Mouse (Mus musculus): Measurements from ENCODE around the gene Pofut2. TPM values are rescaled to one million over a fixed set of nuclear protein-coding genes. Genes with fewer than 3 reads are reported as not detected.

The Pofut2 gene
- polyA plus RNA-seq, 1 experiment from 2014 or later, result 139 TPM

DNA sequence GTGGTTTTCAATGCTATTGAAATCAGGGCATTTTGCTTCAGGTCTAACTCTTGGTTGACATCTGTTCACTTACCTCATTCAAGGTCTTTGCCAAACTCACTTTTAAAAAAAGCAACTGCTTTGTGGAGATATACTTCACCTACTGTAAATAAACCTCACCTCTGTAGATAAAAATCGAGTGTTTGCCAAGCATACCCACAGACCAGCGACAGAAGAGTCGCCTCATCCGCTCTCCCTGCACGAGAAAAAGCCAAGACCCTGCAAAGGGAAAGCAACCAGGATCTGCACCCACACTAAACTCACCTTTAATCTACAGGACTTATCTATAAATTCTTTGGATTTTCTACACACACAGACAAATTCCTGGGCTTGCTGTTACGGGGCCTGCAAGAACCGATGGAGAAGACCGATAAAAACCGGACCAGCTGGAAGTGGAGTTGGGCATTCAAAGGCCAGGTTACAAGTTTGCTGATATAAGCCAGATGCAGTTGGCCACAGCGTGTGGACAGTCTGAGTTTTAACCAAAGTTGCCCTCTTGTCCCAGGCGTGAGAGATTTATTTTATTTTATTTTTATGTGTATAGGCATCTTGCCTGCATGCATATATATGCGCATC lies 39.5 kb upstream of the Pofut2 start:
- peaks cover 47% of the 10 kb centered on the region for H3K4me1 ChIP-seq
- no peak for ATAC-seq (ENCODE audit: borderline replicate concordance, extremely low read depth, low FRiP score, low TSS enrichment)
- no peak overlapping the region for H3K4me3 ChIP-seq
- H3K9ac ChIP-seq, result no peak overlapping the region
- 57% methylated on average over 12 of the region's 12 CpGs for WGBS
- peaks cover 14% of the 10 kb centered on the region; the same call in 1 of the 2 replicates for H3K27me3 ChIP-seq
- H3K4me2 ChIP-seq, result no peak overlapping the region
- peak overlapping the region; percentile 86 for H3K27ac ChIP-seq
- no peaks in the 10 kb centered on the region for H3K9me3 ChIP-seq
- H3K36me3 ChIP-seq, result no peaks in the 10 kb centered on the region

- peak overlapping the region; percentile 86 for H3K27ac ChIP-seq
- H3K36me3 ChIP-seq, result no peaks in the 10 kb centered on the region
- no peaks in the 10 kb centered on the region for H3K9me3 ChIP-seq
- WGBS, result 1% methylated on average over 11 of the region's 11 CpGs
- H3K4me2 ChIP-seq, result no peak overlapping the region
- peaks cover 14% of the 10 kb centered on the region; the same call in 1 of the 2 replicates for H3K27me3 ChIP-seq
- no peak overlapping the region for H3K9ac ChIP-seq
- no peak overlapping the region for H3K4me3 ChIP-seq
- ATAC-seq (ENCODE audit: borderline replicate concordance, extremely low read depth, low FRiP score, low TSS enrichment), result peak; percentile 74; the same call in 1 of the 2 replicates
- peaks cover 41% of the 10 kb centered on the region for H3K4me1 ChIP-seq
These were observed 37.9 kb upstream of the Pofut2 start for GRCm38 (mm10) chr10:77221108-77221507.

DNA sequence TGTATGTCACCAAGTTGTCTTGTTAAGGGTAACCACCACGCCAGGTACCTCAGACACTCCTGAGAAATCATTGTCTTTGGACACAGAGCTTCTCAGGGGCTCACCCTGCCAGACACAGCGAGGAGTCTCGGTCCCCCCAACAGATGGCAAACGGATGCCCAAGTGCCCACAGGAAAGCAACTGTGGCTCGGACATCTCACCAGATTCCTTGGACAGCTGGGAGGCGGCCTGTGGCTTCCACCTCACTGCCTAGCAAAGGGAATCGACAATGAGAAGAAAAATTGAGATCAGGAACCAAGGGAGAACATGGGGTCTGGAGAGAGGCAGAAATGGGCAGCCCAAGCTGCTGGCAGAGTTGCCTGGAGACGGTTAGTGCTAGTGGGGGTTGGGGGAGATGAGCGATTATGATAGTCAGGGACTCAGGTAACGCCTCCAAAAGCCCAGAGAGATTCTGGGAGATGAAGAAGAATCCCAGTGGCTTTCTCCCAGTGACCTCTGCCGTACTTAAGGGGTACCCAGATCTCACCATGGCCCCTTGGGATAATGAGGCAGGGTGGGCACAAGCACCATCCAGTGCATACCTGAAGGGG lies 36.0 kb upstream of the Pofut2 start:
- WGBS, result 78% methylated on average over 11 of the region's 11 CpGs
- no peak overlapping the region for H3K4me3 ChIP-seq
- H3K4me2 ChIP-seq, result no peak overlapping the region
- no peaks in the 10 kb centered on the region for H3K9me3 ChIP-seq
- H3K27ac ChIP-seq, result 0 out of 2 replicates have a peak overlapping the region, but pooled peaks have one; percentile 2
- peaks cover 37% of the 10 kb centered on the region for H3K4me1 ChIP-seq
- no peak for ATAC-seq (ENCODE audit: borderline replicate concordance, extremely low read depth, low FRiP score, low TSS enrichment)
- H3K9ac ChIP-seq, result no peak overlapping the region
- H3K36me3 ChIP-seq, result no peaks in the 10 kb centered on the region
- peaks cover 14% of the 10 kb centered on the region; the same call in 1 of the 2 replicates for H3K27me3 ChIP-seq

- no peaks in the 10 kb centered on the region for H3K36me3 ChIP-seq
- H3K4me3 ChIP-seq, result no peak overlapping the region
- no peak overlapping the region for H3K9ac ChIP-seq
- WGBS, result 84% methylated on average over 4 of the region's 4 CpGs
- no peak for ATAC-seq (ENCODE audit: borderline replicate concordance, extremely low read depth, low FRiP score, low TSS enrichment)
- H3K27ac ChIP-seq, result no peak overlapping the region
- peaks cover 14% of the 10 kb centered on the region; the same call in 1 of the 2 replicates for H3K27me3 ChIP-seq
- H3K4me1 ChIP-seq, result peaks cover 40% of the 10 kb centered on the region
- no peak overlapping the region for H3K4me2 ChIP-seq
- no peaks in the 10 kb centered on the region for H3K9me3 ChIP-seq
These were observed 34.6 kb upstream of the Pofut2 start for GRCm38 (mm10) chr10:77224390-77224789.

DNA sequence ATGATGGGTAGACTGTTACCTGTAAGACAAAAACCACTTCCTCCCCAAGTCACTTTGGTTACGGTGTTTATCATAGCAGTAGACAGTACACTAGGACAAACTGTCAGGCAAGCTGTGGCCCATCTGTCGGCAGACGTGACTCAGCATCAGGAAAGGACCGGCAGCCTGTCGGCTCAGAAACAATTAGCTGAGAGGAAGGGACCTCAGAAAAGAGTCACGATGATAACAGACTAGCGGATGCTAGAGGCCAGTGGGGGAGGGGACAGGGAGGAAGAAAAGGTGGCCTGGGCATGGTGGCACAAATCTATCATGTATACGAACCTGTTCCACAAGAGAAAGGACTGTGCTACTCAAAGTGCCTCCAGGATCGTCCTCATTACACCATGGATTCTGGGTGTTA lies 33.6 kb upstream of the Pofut2 start:
- Histone ChIP-seq H3K27me3 (peaks cover 11% of the 10 kb centered on the region; the same call in 1 of the 2 replicates), H3K4me2 (no peak overlapping the region), H3K27ac (peak overlapping the region; percentile 76), H3K36me3 (no peaks in the 10 kb centered on the region), H3K4me3 (no peak overlapping the region), H3K4me1 (peaks cover 44% of the 10 kb centered on the region), H3K9me3 (no peaks in the 10 kb centered on the region), H3K9ac (no peak overlapping the region)
- no peak for ATAC-seq (ENCODE audit: borderline replicate concordance, extremely low read depth, low FRiP score, low TSS enrichment)
- WGBS, result 26% methylated on average over 9 of the region's 9 CpGs

- Histone ChIP-seq H3K9ac (no peak overlapping the region), H3K4me3 (no peak overlapping the region), H3K4me1 (peaks cover 42% of the 10 kb centered on the region), H3K9me3 (no peaks in the 10 kb centered on the region), H3K27ac (peak overlapping the region; percentile 76), H3K27me3 (peaks cover 11% of the 10 kb centered on the region; the same call in 1 of the 2 replicates), H3K4me2 (no peak overlapping the region), H3K36me3 (no peaks in the 10 kb centered on the region)
- no peak for ATAC-seq (ENCODE audit: borderline replicate concordance, extremely low read depth, low FRiP score, low TSS enrichment)
- WGBS, result 81% methylated on average over 8 of the region's 8 CpGs
These were observed 32.9 kb upstream of the Pofut2 start for GRCm38 (mm10) chr10:77225995-77226688.

GRCm38 (mm10) chr10:77226691-77227367 lies 32.2 kb upstream of the Pofut2 start:
- no peak overlapping the region for H3K9ac ChIP-seq
- peak overlapping the region; percentile 86 for H3K27ac ChIP-seq
- peaks cover 35% of the 10 kb centered on the region for H3K4me1 ChIP-seq
- H3K4me2 ChIP-seq, result no peak overlapping the region
- no peaks in the 10 kb centered on the region for H3K36me3 ChIP-seq
- WGBS, result 47% methylated on average over 8 of the region's 8 CpGs
- H3K4me3 ChIP-seq, result no peak overlapping the region
- no peaks in the 10 kb centered on the region for H3K9me3 ChIP-seq
- peak; percentile 62; the same call in 1 of the 2 replicates for ATAC-seq (ENCODE audit: borderline replicate concordance, extremely low read depth, low FRiP score, low TSS enrichment)
- H3K27me3 ChIP-seq, result peaks cover 11% of the 10 kb centered on the region; the same call in 1 of the 2 replicates

DNA sequence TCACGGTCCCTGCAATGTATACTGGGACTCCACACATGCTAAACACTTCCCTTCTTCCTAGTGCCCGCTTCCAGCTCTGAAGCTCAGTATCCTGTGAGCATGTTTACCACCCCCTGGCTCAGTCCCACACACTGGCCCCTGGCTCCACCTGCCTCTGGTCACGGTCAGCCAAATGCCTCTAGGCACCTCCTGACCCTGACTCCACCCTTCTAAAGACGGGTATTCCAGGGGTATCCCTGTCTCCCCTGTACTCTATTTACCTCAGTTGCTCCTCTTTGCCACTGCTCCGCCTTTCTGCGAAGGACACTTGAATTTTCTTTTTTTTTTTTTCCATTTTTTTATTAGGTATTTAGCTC lies 31.7 kb upstream of the Pofut2 start:
- Histone ChIP-seq H3K27ac (peak overlapping the region; percentile 86), H3K9ac (no peak overlapping the region), H3K4me1 (peaks cover 37% of the 10 kb centered on the region), H3K4me3 (no peak overlapping the region), H3K9me3 (no peaks in the 10 kb centered on the region), H3K27me3 (peaks cover 11% of the 10 kb centered on the region; the same call in 1 of the 2 replicates), H3K36me3 (no peaks in the 10 kb centered on the region), H3K4me2 (no peak overlapping the region)
- WGBS, result 67% methylated on average over 6 of the region's 6 CpGs
- ATAC-seq (ENCODE audit: borderline replicate concordance, extremely low read depth, low FRiP score, low TSS enrichment), result no peak

- ATAC-seq (ENCODE audit: borderline replicate concordance, extremely low read depth, low FRiP score, low TSS enrichment), result no peak
- H3K27me3 ChIP-seq, result no peaks in the 10 kb centered on the region
- peaks cover 41% of the 10 kb centered on the region for H3K4me1 ChIP-seq
- no peak overlapping the region for H3K4me2 ChIP-seq
- no peaks in the 10 kb centered on the region for H3K36me3 ChIP-seq
- H3K9ac ChIP-seq, result no peak overlapping the region
- H3K4me3 ChIP-seq, result no peak overlapping the region
- 60% methylated on average over 13 of the region's 13 CpGs for WGBS
- no peaks in the 10 kb centered on the region for H3K9me3 ChIP-seq
- peak overlapping the region; percentile 34 for H3K27ac ChIP-seq
These were observed 29.1 kb upstream of the Pofut2 start for GRCm38 (mm10) chr10:77229609-77230595.

- Histone ChIP-seq H3K27ac (no peak overlapping the region), H3K4me2 (no peak overlapping the region), H3K36me3 (no peaks in the 10 kb centered on the region), H3K9me3 (no peaks in the 10 kb centered on the region), H3K4me3 (no peak overlapping the region), H3K27me3 (no peaks in the 10 kb centered on the region), H3K4me1 (peaks cover 27% of the 10 kb centered on the region), H3K9ac (no peak overlapping the region)
- WGBS, result 47% methylated on average over 16 of the region's 16 CpGs
- no peak for ATAC-seq (ENCODE audit: borderline replicate concordance, extremely low read depth, low FRiP score, low TSS enrichment)
These were observed 26.9 kb upstream of the Pofut2 start for GRCm38 (mm10) chr10:77231861-77232755.

All from lung, embryonic 15.5 days (tissue).